Mouse (Mus musculus): Measurements from ENCODE around the gene Rbks. TPM values are rescaled to one million over a fixed set of nuclear protein-coding genes. Genes with fewer than 3 reads are reported as not detected.
"Not testable (repeated sequence)": the region's sequence is repeated elsewhere in the genome, so short reads cannot be mapped to it uniquely, and the experiment has no call there.

The Rbks gene
- polyA plus RNA-seq, 2 experiments from 2014 or later = 18.7 to 19.4 TPM

DNA sequence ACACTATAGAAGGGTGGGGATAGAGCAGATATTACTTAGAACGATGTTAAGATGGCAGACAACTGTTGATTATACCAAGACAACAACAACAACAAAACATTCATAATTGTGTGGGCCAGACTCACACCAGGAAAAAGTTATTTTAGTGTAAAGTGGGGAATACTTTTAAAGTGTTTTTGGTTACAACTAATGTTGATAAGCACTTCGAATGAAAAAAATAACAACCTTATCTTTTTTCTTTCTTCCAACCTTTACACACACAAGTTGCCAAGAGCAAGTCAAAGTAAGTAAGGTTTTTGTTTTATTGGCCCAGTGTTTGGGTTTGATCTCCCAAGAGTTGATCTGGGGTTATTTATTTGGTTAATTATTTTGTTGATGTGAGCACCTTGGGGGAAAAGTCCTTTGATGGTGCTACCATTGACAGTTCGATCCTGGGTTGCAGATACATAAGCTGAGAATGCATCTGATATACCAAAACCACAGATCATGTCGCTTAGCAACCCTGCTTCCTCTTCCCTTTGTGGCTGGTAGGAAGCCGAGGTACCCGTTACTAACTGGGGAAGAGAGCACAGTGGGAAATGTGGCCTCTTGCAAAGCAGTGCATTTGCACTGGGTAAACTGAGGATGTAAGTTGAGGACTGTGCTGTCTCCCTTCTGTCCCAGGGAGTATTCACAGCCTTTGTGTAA, 82.9 kb downstream of the Rbks start:
- ATAC-seq = peak; percentile 58

DNA sequence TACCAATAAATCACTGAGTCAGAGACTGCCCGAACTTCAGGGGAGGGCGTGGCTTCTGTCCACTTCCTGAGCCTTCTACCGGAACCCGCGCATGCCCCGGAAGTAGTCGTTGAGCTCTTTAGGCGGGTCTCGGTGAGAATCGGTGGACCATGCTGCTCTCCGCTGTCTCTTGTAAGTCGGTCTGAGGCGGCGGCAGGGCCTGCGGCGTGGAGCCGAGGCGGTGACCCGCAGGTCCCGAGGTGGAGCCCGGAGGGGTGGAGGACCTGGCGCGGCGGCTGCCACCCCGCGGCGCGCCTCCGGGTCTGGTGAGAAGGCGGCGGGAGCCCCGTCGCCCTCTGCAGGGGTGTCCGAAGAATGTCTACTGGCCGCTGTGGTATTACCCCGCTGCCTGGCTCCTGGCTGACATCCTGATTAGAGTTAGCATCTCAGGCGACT, 83.6 kb downstream of the Rbks start:
- ATAC-seq = peak; percentile 92

GRCm38 (mm10) chr5:31611186-31611585, 86.2 kb downstream of the Rbks start:
- no peak for ATAC-seq

DNA sequence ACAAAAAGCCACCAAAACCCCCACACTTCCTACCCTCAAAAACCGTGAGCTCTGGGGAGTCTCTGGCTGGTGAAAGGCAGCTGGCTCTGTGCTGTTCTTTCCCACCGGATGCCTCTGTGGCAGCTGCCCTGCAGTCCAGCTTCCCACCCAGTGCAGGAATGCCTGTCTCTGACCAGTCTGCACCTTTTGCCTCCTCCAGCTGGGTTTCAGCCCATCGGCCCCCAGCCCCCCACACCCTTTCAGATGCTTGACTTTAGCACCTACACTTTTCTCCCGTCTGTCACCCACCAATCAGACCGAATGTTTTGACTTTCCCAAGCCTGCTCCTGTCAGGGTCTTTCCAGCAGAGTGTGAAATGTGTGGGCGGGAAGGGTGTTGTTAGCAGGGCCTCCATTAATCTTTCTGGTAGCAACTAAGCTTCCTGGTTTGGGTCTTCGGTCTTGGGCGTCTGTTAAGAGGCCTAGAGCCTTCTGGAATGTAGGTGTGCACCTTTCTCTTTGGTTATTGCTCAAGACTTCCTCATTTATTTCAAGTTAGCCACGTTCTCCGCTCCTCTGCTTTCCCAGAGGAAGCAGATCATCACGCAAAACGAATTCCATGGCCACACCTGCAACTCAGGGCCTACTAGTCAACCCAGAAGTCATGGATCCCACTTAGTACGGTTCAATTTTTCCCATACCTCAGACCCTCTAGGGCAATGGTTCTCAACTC, 86.9 kb downstream of the Rbks start:
- no peak for ATAC-seq

GRCm38 (mm10) chr5:31606151-31606550, 91.3 kb downstream of the Rbks start:
- no peak for ATAC-seq

DNA sequence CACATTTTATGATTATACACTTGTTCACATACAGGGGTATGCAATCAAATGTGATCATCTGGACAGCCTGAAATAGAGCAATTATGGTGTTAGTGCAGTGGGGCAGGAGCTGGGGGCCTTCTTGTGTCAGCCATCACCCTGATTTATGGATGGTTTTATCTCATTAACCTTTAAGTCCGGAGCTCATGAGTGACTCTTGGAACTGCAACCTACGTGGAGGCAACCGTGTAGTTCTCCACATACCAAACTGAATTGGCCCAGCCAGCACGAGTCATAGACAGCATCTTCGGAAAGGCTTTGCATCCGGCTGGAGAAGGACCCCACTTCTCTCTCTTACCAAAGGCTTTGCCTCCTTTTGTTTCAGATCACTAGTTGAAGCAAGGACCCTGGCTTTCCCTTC, 93.7 kb downstream of the Rbks start:
- no peak for ATAC-seq

- ATAC-seq = peak; percentile 90
Observed at GRCm38 (mm10) chr5:31602377-31602776, 95.0 kb downstream of the Rbks start.

- no peak for ATAC-seq
Observed at GRCm38 (mm10) chr5:31601162-31601722, 96.2 kb downstream of the Rbks start.

- ATAC-seq = no peak
Observed at GRCm38 (mm10) chr5:31599161-31599560, 98.3 kb downstream of the Rbks start.

GRCm38 (mm10) chr5:31598579-31598978, 98.8 kb downstream of the Rbks start:
- ATAC-seq = no peak

DNA sequence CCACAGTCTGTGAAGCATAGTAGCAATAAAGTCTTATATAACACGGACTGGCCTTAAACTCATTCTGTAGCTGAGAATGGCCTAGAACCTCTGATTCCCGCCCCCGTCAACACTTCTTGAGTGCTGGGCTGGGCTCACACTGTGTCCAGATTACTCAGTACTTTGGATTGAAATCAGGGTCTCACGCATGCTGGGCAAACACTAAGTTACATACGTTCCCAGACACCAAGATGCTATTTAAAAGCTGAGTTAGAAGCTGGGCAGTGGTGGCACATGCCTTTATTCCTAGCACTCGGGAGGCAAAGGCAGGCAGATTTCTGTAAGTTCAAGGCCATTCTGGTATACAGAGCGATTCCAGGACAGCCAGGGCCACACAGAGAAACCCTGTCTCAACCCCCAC, 99.3 kb downstream of the Rbks start:
- ATAC-seq = no peak

DNA sequence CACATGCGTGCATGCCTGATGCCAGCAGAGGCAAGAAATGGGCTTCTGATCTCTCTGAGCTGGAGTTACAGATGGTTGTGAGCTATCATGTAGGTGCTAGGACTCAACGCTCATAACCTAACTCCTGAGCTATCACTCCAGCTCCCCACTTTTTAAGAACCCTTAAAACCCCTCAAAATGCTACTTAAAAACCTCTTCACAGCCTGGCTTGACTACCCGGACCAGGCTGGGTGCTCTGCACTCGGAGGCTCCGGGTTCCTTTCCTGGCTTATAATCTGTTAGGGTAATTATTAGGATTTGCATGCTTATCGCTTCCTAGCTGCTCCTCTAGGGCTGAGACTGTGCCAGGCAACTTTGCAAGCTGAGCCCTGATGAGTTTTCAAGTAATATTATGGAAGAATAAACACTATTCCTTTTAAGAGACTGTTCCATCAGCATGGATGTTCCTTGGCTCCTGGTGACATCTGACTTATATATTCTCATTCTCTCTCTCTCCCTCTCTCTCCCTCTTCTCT, 99.9 kb downstream of the Rbks start:
- ATAC-seq = no peak

GRCm38 (mm10) chr5:31596481-31597429, 100.7 kb downstream of the Rbks start, which contains the start of gene Mrpl33:
Gene Mrpl33 (plus strand): TSS chr5:31596935.
- peak; percentile 98 for ATAC-seq

DNA sequence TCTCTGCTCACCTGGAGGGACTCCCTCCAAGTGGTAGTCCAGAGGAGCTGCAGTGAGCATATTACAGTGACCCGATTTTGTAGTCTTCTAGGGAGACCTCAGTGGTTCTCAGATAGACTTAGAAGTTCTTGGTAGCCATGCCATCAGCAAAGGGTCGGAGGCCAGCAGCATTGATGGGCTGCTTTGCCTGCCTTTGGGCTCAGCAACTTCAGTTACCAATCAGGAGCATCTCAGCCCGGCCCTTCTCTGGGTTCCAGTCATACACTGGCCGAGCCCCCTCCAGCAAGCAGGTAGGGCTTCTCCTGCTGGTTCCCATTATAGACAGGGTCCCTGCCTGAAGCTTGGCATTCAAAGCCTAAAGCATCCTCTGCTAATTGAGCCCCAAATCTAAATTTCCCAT, 101.6 kb downstream of the Rbks start:
- no peak for ATAC-seq

DNA sequence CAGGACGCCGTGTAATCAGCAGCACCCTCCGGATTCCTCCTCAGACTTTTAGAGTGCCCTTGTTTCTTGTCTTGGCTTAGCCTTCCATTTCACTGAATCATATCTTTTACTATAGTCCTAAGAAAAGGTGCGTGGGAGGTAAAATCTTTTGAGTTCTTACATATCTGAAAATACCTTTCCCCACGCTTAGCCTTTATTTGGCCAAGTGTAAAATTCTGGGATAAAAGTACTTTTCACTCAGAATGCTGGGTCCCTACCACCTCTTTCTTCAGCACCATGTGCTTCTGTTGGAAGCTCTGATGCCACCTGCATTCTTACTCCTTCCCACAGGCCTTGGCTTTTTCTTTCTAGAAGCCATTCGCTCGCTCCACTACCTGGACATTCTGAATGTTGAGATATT, 106.3 kb downstream of the Rbks start:
- no peak for ATAC-seq

GRCm38 (mm10) chr5:31589711-31590319, 107.6 kb downstream of the Rbks start:
- ATAC-seq = no peak

DNA sequence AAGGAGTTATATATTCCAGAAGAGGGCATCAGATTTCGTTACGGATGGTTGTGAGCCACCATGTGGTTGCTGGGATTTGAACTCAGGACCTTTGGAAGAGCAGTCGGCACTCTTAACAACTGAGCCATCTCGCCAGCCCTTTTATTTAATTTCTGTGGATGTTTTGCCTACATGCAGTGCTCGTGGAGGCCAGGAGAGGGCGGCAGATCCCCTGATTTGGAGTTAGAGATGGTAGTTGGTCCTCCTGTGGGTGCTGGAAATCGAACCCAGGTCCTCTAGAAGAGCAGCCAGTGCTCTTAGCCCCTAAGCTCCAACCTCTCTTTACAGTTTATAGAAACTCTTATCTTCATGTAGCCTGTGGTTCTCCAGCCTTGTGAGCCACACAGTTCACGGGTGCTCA, 108.8 kb downstream of the Rbks start:
- not testable (repeated sequence) for ATAC-seq

DNA sequence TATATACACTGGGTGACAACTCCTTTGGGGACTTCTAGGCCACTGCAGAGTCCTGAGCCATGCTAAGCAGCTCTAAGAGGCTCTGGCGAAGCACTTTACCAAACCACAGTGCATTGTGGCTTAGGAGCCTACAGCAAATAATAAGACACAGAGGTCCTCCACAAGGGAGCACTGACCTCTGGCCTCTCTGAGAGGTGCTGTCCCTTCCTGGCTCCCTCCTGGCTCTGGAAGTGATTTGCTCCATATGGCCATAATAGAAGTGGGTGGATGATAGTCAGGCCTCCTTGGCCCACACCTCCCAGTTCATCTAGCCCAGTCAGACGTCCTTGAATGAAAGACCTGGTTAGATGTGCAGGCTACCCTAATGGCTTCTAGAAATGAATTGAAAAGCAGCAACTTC, 109.4 kb downstream of the Rbks start:
- no peak for ATAC-seq

DNA sequence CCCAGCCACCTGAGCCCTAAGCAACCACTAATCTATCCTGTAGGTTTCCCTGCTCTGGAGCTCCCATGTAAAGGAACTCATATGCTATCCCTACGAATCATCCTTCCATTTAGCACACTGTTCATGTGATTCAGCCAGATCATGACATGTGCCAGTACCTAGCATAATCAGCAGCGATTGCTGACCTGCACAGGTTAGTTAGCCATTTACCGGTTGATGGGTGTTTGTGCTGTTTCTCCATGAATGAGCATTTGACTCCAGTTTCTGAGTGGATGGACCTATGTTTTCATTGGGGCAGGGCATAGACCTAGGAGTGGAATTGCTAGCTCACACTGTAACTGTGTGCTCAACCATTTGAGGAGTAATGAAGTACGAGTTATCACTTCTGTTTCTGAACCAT, 111.9 kb downstream of the Rbks start:
- ATAC-seq = no peak

DNA sequence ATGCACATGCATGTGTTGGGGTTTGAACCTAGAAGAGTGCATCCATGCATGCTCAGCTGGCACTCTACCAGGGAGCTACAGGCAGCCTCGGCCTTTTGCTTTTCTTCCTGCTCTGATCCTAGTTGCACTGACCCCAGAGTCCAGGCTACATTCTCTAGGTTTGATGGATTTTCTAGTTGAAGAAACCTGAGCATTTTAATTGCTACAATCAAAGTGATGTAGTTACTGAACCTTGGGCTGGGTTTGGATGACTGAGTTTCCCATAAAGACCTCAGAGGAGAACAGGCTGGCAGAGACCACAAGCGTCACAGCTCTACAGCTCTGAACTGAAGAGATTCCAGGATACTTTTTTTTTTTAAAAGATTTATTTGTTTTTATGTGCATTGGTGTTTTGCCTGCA, 114.2 kb downstream of the Rbks start:
- no peak for ATAC-seq

DNA sequence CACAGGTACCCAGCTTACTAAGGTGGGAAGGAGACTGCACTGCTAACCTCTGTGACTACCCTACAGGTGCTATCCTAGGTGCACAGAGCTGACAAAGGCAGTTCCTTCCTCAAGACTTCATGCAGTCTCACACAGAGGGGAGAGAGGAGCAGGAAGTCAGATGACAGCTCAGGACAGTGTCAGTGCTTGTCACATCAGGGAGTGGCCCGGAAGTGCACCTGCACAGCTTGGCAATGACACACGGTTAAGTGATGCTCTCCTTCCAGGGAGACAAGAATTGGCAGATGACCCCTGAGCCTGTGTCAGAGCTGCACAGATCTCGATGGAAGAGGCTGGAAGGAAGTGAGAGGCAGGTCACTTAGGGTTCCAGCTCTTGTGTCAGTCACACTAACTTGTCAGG, 115.5 kb downstream of the Rbks start:
- ATAC-seq = peak; percentile 83

GRCm38 (mm10) chr5:31581263-31581662, 116.2 kb downstream of the Rbks start:
- no peak for ATAC-seq

Measured in CD4-positive, CD25-positive, alpha-beta regulatory T cell, adult 4 months (primary cell).